Mouse (Mus musculus) CH12.LX (cell line): ENCODE results near the gene Baz2b. TPM values are rescaled to one million over a fixed set of nuclear protein-coding genes. Genes with fewer than 3 reads are reported as not detected.

Source experiments
- DNase-seq: peaks from one replicate; pipeline ENCODE4 v3.0.0-alpha.2; 2013; ENCODE audit errors: extremely low read depth
- H3K27ac ChIP-seq: 2 replicates; pipeline ENCODE4 v1.5.1; 2012; ENCODE audit warnings: low read depth, mild to moderate bottlenecking, control low read depth, moderate library complexity; ENCODE audit not compliant: insufficient read depth
- H3K27me3 ChIP-seq: replicated peaks from 2 replicates; pipeline ENCODE3; 2012; ENCODE audit warnings: inconsistent platforms
- H3K36me3 ChIP-seq, 2 experiments: replicated peaks in 1 of 2; 2 replicates each; pipeline versions ENCODE3 to v1.6.1; 2012; ENCODE audit warnings: inconsistent platforms in 1 of 2, low read length in 1 of 2, mild to moderate bottlenecking in 1 of 2, mixed read lengths in 1 of 2, moderate library complexity in 1 of 2; ENCODE audit not compliant: control insufficient read depth in 1 of 2, insufficient read depth in 1 of 2
- H3K4me1 ChIP-seq, 2 experiments: 2 replicates each; pipeline ENCODE4 v1.6.1; 2012; ENCODE audit warnings: inconsistent platforms in 1 of 2, moderate library complexity in 1 of 2; ENCODE audit not compliant: insufficient read depth in 2 of 2, control insufficient read depth in 1 of 2
- H3K4me2 ChIP-seq: 2 replicates; pipeline ENCODE4 v1.6.1; 2012; ENCODE audit warnings: low read depth, mild to moderate bottlenecking, control low read depth; ENCODE audit not compliant: poor library complexity, insufficient read depth, severe bottlenecking
- H3K4me3 ChIP-seq, 3 experiments: fragments of 150-350 bp in 1 of 3; sonication (generic) in 1 of 3; replicated peaks in 1 of 3; 2 replicates each; pipeline versions ENCODE3 to v1.5.1; 2011 to 2012; ENCODE audit warnings: low read depth in 2 of 3, low read length in 2 of 3, mild to moderate bottlenecking in 2 of 3, moderate library complexity in 2 of 3, control low read depth in 1 of 3, improper control_type of control experiment in 1 of 3, inconsistent platforms in 1 of 3, mixed read lengths in 1 of 3; ENCODE audit not compliant: poor library complexity in 1 of 3
- H3K79me2 ChIP-seq: replicated peaks from 2 replicates; pipeline ENCODE4 v1.6.1; 2012; ENCODE audit warnings: mild to moderate bottlenecking, moderate library complexity; ENCODE audit not compliant: control insufficient read depth, poor library complexity, insufficient read depth, severe bottlenecking; ENCODE audit errors: extremely low read depth
- H3K9ac ChIP-seq: 2 replicates; pipeline ENCODE4 v1.6.1; 2012; ENCODE audit warnings: low read depth, mild to moderate bottlenecking, control low read depth, moderate library complexity; ENCODE audit not compliant: insufficient read depth
- H3K9me3 ChIP-seq: replicated peaks from 2 replicates; pipeline ENCODE3; 2012; ENCODE audit warnings: low read length, inconsistent platforms, mixed read lengths
- BHLHE40 ChIP-seq: IDR thresholded peaks from 2 replicates; pipeline ENCODE4 v1.6.1; 2011; ENCODE audit warnings: mild to moderate bottlenecking, low read depth, low read length, improper control_type of control experiment
- CHD1 ChIP-seq: IDR thresholded peaks from 2 replicates; pipeline ENCODE4 v1.6.1; 2012; ENCODE audit warnings: low read depth, low read length, improper control_type of control experiment, inconsistent platforms
- CHD2 ChIP-seq: IDR thresholded peaks from 2 replicates; pipeline ENCODE4 v1.6.1; 2011; ENCODE audit warnings: low read length, improper control_type of control experiment
- CTCF ChIP-seq, 2 experiments: IDR thresholded peaks in 1 of 2; conservative IDR thresholded peaks in 1 of 2; 2 replicates each; pipeline ENCODE4 v1.5.1; 2011 to 2012; ENCODE audit warnings: low read depth in 2 of 2, low read length in 2 of 2, improper control_type of control experiment in 1 of 2, inconsistent platforms in 1 of 2, mild to moderate bottlenecking in 1 of 2, moderate library complexity in 1 of 2
- E2F4 ChIP-seq: IDR thresholded peaks from 2 replicates; pipeline ENCODE4 v1.6.1; 2011; ENCODE audit warnings: low read depth, low read length, improper control_type of control experiment; ENCODE audit not compliant: insufficient replicate concordance
- EP300 ChIP-seq: IDR thresholded peaks from 2 replicates; pipeline ENCODE4 v1.6.1; 2011; ENCODE audit warnings: low read length, improper control_type of control experiment
- IRF4 ChIP-seq: IDR thresholded peaks from 2 replicates; pipeline ENCODE4 v1.6.1; 2014; ENCODE audit warnings: low read depth, mild to moderate bottlenecking, inconsistent platforms, low read length, improper control_type of control experiment
- JUN ChIP-seq: IDR thresholded peaks from 2 replicates; pipeline ENCODE4 v1.6.1; 2011; ENCODE audit warnings: low read depth, mild to moderate bottlenecking, low read length, improper control_type of control experiment, moderate library complexity; ENCODE audit not compliant: insufficient read depth
- JUND ChIP-seq: conservative IDR thresholded peaks from 2 replicates; pipeline ENCODE4 v1.6.1; 2011; ENCODE audit warnings: low read depth, low read length, improper control_type of control experiment
- MAZ ChIP-seq: IDR thresholded peaks from 2 replicates; pipeline ENCODE4 v1.6.1; 2012; ENCODE audit warnings: low read depth, mild to moderate bottlenecking, inconsistent platforms, low read length, improper control_type of control experiment, moderate library complexity
- MYC ChIP-seq: IDR thresholded peaks from 2 replicates; pipeline ENCODE4 v1.6.1; 2011; ENCODE audit warnings: low read depth, mild to moderate bottlenecking, improper control_type of control experiment, low read length
- NRF1 ChIP-seq: IDR thresholded peaks from 2 replicates; pipeline ENCODE4 v1.6.1; 2014; ENCODE audit warnings: low read depth, mild to moderate bottlenecking, inconsistent platforms, low read length, improper control_type of control experiment, moderate library complexity
- PAX5 ChIP-seq: IDR thresholded peaks from 2 replicates; pipeline ENCODE4 v1.6.1; 2012; ENCODE audit warnings: low read length, inconsistent platforms, mixed read lengths
- POLR2A ChIP-seq: IDR thresholded peaks from 2 replicates; pipeline ENCODE4 v1.6.1; 2011; ENCODE audit warnings: low read depth, mild to moderate bottlenecking, improper control_type of control experiment, low read length
- POLR2AphosphoS2 ChIP-seq: IDR thresholded peaks from 2 replicates; pipeline ENCODE4 v1.6.1; 2011; ENCODE audit warnings: low read depth, low read length, improper control_type of control experiment
- RCOR1 ChIP-seq: conservative IDR thresholded peaks from 2 replicates; pipeline ENCODE4 v1.6.1; 2012; ENCODE audit warnings: low read depth, mild to moderate bottlenecking, inconsistent platforms, low read length, improper control_type of control experiment
- TBP ChIP-seq: conservative IDR thresholded peaks from 2 replicates; pipeline ENCODE4 v1.6.1; 2011; ENCODE audit warnings: low read depth, low read length, improper control_type of control experiment
- TCF12 ChIP-seq: IDR thresholded peaks from 2 replicates; pipeline ENCODE4 v1.6.1; 2014; ENCODE audit warnings: low read depth, mild to moderate bottlenecking, inconsistent platforms, low read length, improper control_type of control experiment
- UBTF ChIP-seq: IDR thresholded peaks from 2 replicates; pipeline ENCODE4 v1.6.1; 2012; ENCODE audit warnings: low read depth, mild to moderate bottlenecking, inconsistent platforms, low read length, improper control_type of control experiment, moderate library complexity
- USF1 ChIP-seq: IDR thresholded peaks from 2 replicates; pipeline ENCODE4 v1.6.1; 2014; ENCODE audit warnings: low read depth, mild to moderate bottlenecking, inconsistent platforms, low read length, improper control_type of control experiment
- USF2 ChIP-seq: conservative IDR thresholded peaks from 2 replicates; pipeline ENCODE4 v1.6.1; 2011; ENCODE audit warnings: low read depth, low read length, improper control_type of control experiment
- ZKSCAN1 ChIP-seq: IDR thresholded peaks from 2 replicates; pipeline ENCODE4 v1.6.1; 2012; ENCODE audit warnings: low read depth, inconsistent platforms, low read length, improper control_type of control experiment, borderline replicate concordance
- ZMIZ1 ChIP-seq: IDR thresholded peaks from 2 replicates; pipeline ENCODE4 v1.6.1; 2012; ENCODE audit warnings: low read depth, mild to moderate bottlenecking, inconsistent platforms, low read length, improper control_type of control experiment
- dilution Hi-C: fragments of 300-500 bp; cut with MboI; formaldehyde crosslinking; loops from 2 replicates; pipeline ENCODE4 v1.14.3; 2020; ENCODE audit warnings: low sequenced_read_pairs; ENCODE audit not compliant: extremely low pct_unique_long_range_greater_than_20kb, extremely low pct_ligation_motif_present
- in situ Hi-C: fragments of 300-500 bp; cut with MboI; formaldehyde crosslinking; loops from 3 replicates; pipeline ENCODE4 v1.14.3; 2019; ENCODE audit warnings: low sequenced_read_pairs, low pct_ligation_motif_present, low pct_unique_long_range_greater_than_20kb, mixed read lengths
- polyA plus RNA-seq: library from polyadenylated mRNA; unstranded; fragments of >175 nt; gene quantifications from 2 replicates; pipeline ENCODE4 v1.2.1, GENCODE M21; 2012; ENCODE audit warnings: low read depth; ENCODE audit not compliant: insufficient read length
- total RNA-seq, 2 experiments: library from RNA; depleted of rRNA; stranded (reverse); fragments of 300-350 nt in 1 of 2; fragments of >200 nt in 1 of 2; gene quantifications; 2 replicates each; pipeline ENCODE4 v1.2.3; 2012 to 2014

The Baz2b gene
- total and polyA plus RNA-seq, 3 experiments: 17.3 to 36.3 (median 31.9) TPM

DNA sequence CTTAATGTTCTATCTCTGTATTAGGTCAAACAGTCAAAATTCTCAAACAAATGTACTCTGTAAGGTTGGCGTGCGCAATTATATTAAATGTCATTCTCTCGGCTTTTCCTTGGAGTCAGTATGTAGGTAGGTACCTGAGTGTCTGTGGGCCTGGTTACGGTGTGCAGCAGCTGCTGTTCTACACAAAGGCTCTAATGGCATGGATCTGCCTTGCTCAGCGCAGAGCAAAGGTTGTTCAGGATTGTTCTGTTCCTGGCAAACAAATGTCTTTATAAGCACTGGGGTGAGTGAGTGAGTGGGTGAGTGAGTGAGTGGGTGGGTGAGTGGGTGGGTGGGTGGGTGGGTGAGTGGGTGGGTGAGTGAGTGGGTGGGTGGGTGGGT is 206.0 kb downstream of the Baz2b start:
- no peak overlapping the region for H3K9ac ChIP-seq
- DNase-seq: no peak
- no peak overlapping the region for H3K27ac ChIP-seq
- no peak overlapping the region for H3K4me3 ChIP-seq
- no peak overlapping the region for H3K4me2 ChIP-seq
- H3K27me3 ChIP-seq: no peaks in the 10 kb centered on the region
- TF ChIP-seq CHD1: no peak
- TF ChIP-seq JUND: no peak
- no peak for TF ChIP-seq TBP
- no peak for TF ChIP-seq NRF1
- no peak for TF ChIP-seq ZMIZ1
- no peak for TF ChIP-seq IRF4
- no peak for TF ChIP-seq PAX5
- no peak for TF ChIP-seq ZKSCAN1
- no peak for TF ChIP-seq UBTF
- no peak for TF ChIP-seq RCOR1
- no peak for TF ChIP-seq BHLHE40
- no peak for TF ChIP-seq POLR2AphosphoS2
- TF ChIP-seq MAZ: no peak
- TF ChIP-seq MYC: no peak
- TF ChIP-seq USF1: no peak
- TF ChIP-seq E2F4: no peak
- TF ChIP-seq CTCF (conservative IDR thresholded peaks at IDR 0.05 in 1 of 2, IDR thresholded peaks at IDR 0.05 in 1 of 2; ENCODE audit: low read depth in 2 of 2, low read length in 2 of 2): no peak
- TF ChIP-seq TCF12: no peak
- TF ChIP-seq CHD2: no peak
- TF ChIP-seq, all 38 proteins: peak for 0
- Histone ChIP-seq H3K4me1 (peaks cover 5 to 26% of the 10 kb centered on the region in 2 experiments; a peak in 3 of 4 replicates), H3K36me3 (peaks cover 10 to 25% of the 10 kb centered on the region in 2 experiments), H3K9me3 (no peaks in the 10 kb centered on the region), H3K79me2 (no peaks in the 10 kb centered on the region)
- dilution Hi-C loops (no loop called here), in situ Hi-C loops (no loop called here)

DNA sequence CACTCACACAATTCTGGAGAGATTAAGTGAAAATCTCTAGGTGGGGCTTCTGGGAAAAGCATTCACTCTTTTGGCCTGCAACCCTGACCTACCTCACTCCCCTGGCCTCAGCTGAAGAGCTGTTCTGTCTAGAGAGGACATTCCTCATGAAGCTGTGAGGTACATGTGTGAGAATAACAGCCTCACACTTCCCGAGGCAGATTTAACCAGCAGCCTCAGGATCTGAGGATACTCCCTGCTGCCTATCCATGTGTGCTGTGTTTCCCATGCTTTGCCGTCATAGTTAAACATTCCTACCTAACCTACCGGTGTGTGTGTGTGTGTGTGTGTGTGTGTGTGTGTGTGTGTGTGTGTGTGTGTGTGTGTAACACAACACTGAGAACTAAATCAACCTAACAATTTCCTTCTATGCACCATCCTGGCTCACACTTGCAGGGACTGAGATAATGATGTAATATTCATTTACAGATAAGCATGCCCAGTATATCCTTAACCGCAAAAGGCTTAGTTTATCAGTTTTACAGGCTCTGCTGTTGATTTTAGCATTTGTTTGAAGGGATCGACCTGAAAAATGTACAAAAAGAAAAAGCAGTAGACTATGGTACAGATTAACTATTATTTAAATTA is 206.5 kb downstream of the Baz2b start:
- no peaks in the 10 kb centered on the region for H3K79me2 ChIP-seq
- H3K4me2 ChIP-seq: no peak overlapping the region
- no peak overlapping the region for H3K4me3 ChIP-seq
- no peak overlapping the region for H3K27ac ChIP-seq
- peaks cover 10 to 27% of the 10 kb centered on the region in 2 experiments for H3K36me3 ChIP-seq
- no peaks in the 10 kb centered on the region for H3K9me3 ChIP-seq
- H3K4me1 ChIP-seq: peaks cover 7 to 31% of the 10 kb centered on the region in 2 experiments
- TF ChIP-seq USF2 (no peak), POLR2AphosphoS2 (no peak), EP300 (no peak), JUN (no peak), POLR2A (no peak)
- DNase-seq: no peak
- no peak overlapping the region for H3K9ac ChIP-seq
- dilution Hi-C loops: no loop called here
- in situ Hi-C loops: no loop called here
- H3K27me3 ChIP-seq: no peaks in the 10 kb centered on the region
